Mouse (Mus musculus) left cerebral cortex, postnatal 4 days (tissue): ENCODE measurements around the gene Zfp593. TPM values are rescaled to one million over a fixed set of nuclear protein-coding genes. Genes with fewer than 3 reads are reported as not detected.
A peak's percentile ranks its signal among the peaks of the same experiment; 100 is the strongest.

ENCODE experiments used
- DNase-seq: peaks from one replicate; pipeline ENCODE4 v3.0.0-alpha.2; 2022
- intact Hi-C: fragments of 180-260 bp; cut with DNase I; formaldehyde crosslinking; loops from one replicate; pipeline ENCODE4 v1.15.1; 2025
- total RNA-seq, 2 experiments: library from RNA; stranded (reverse); gene quantifications; 2 replicates each; pipeline ENCODE4 v1.2.3; 2021

The Zfp593 gene
- total RNA-seq, 2 experiments from 2014 or later: 15.4 to 16.5 TPM

GRCm38 (mm10) chr4:134257198-134258009 is 12.0 kb upstream of the Zfp593 start:
- DNase-seq: no peak
- intact Hi-C loops: no loop called here

GRCm38 (mm10) chr4:134256407-134257197 is 11.2 kb upstream of the Zfp593 start:
- no peak for DNase-seq
- intact Hi-C loops: no loop called here

- intact Hi-C loops: no loop called here
Observed at GRCm38 (mm10) chr4:134255854-134256253, 10.5 kb upstream of the Zfp593 start.

GRCm38 (mm10) chr4:134254835-134255234 is 9.4 kb upstream of the Zfp593 start:
- intact Hi-C loops: no loop called here
- DNase-seq: no peak

More at GRCm38 (mm10) chr4:134255854-134256253, 10.5 kb upstream of the Zfp593 start:
- DNase-seq: no peak

DNA sequence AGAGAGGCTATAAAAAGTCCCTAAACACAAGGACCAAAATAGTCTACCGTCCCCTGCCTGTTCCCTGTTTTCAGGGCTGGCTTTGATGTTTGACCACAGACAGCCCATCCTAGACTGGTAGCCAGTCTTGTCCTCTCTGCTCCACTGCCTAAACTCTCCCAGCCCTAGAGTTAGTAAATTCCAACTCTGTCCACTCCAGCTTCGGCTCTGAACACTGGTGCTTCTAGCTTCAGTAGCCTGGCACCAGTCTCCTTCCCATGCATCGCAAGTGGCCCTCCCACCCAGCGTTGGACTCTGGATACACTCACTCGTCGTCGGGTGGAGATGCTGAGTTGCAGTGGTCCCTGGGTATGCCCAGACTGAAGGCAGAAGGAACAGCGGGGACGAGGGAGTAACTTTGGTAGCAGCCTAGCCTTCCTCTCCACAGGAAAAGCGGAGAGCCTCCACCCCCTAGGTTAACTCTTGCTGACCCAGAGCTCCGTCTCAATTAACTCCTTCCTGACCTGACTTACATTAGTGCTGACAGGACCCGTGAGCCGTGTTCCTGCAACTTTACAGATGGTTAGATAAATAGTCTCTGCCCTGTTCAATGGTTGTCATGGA is 8.4 kb upstream of the Zfp593 start, which contains the start of gene Grrp1:
Gene Grrp1, minus strand, starts transcription at position 385 of the 603 bp plus-strand sequence.
- intact Hi-C loops: no loop called here
- DNase-seq: no peak

- no peak for DNase-seq
- intact Hi-C loops: no loop called here
Observed at GRCm38 (mm10) chr4:134252911-134253721, 7.7 kb upstream of the Zfp593 start.

DNA sequence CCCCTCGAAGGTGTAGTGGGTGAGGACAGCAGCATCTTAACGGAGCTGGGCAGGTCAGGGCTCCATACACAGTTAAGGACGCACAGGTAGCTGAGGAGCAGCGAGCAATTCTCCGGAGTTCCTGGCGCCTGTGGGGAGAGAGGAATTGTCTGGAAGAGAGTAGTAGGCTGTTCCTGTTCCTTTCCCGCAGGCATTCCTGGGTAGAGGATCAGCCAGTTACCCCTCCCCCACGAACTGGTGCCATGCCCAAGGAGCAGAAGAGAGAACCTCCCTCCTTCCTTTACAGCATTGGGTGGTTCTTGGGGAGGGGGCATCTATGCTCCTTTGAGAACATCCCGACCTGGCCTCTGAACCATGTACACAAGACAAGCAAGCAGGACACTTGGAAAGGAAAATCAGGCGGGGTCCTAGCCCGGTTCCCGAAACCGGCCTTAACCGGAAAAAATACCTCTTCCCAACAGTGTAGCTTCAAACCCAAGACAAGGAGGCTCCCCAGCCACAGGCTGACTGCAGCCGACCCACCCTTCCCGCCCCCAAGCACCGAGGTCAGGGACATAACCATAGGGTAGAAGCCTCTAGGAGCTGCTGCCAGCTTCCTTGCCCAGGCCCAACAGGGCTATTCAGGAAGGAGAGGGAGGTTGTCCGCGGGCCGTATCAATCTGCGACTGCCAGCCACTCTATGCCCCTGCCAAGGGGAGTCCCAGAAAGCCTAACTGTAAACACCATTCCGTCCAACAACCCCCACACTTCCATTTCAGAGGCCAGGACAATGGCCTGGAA is 6.9 kb upstream of the Zfp593 start:
- intact Hi-C loops: no loop called here
- no peak for DNase-seq

DNA sequence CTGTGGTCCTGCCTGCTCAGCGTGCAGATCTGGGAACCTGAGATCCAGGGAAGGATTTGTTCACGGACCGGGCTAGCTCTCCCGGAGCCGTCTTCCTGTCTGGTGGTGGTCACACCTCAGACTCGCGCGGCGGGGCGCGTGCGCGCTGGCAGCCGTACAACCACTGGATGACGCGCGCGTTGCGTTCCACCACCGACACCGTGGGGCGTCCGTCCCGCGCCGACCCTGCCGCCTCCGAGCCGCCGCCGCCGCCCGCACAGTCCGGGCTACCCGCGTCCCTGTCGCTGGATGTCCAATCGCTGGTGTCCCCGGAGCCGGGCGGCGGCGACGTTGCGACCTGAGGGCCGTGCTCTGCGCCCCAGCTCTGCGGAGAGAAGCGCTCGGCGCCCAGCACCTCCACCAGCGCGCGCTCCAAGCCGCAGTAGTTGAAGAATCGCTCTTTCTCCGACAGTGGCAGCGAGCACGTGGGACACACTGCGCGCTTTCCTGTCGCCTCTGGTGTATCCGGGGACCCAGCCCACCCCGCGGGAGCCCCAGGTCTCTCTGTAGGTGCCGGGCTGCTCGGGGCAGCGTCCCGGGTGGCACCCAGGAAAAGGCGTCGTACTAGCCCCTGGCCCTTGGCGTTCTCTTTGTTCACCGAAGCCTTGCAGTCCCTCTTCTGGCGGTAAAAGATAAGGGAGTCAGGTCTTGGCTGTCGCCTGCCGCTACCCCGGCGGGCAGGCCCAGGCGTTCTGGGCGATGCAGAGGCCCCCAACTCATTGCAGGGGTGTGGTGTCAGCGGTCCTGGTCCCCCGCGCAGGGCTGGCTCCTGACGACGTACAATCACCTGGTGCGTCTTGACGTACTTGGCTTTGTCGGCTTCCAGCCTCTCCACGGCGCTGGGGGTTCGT is 6.1 kb upstream of the Zfp593 start:
- peak; percentile 44 for DNase-seq
- intact Hi-C loops: no loop called here

GRCm38 (mm10) chr4:134250930-134251240 is 5.5 kb upstream of the Zfp593 start:
- no peak for DNase-seq
- intact Hi-C loops: no loop called here

DNA sequence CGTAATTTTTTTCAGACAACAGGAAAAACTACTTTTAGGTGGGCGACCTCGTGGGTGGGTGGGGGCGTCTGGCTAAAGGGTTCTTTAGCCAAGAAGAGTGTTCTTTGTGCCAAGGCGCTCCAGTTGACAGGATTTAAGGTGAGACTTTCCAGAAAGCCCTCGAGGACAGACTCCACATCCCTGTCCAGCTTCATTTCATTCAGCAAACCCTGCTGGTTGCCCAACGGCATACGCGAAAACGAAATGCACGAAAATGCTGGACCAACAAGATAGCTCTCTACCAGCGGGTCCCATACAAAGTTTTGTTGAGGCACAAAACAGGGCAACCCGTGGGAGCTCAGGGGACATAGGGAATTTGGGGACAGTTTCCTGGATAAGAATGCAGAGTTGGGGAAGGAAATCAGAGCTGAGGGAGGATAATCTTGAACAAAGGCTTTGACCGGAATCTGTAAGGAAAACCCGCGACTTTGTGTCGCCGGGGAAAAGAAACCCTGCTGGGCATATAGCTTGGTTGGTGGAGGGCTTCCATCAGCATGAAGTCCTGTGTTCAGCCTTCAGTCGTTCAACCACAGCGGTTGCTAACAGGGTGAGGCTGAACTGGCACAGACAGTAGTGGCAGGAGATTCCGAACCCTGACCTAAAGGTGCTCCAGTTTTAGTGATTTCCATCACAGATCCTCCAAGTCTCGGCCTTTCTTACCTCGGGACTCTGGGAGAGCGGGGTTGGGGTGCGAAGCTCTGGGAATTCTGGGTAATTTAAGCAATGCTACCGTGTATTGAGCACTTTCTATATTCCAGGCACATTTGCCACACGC is 4.9 kb upstream of the Zfp593 start:
- no peak for DNase-seq

DNA sequence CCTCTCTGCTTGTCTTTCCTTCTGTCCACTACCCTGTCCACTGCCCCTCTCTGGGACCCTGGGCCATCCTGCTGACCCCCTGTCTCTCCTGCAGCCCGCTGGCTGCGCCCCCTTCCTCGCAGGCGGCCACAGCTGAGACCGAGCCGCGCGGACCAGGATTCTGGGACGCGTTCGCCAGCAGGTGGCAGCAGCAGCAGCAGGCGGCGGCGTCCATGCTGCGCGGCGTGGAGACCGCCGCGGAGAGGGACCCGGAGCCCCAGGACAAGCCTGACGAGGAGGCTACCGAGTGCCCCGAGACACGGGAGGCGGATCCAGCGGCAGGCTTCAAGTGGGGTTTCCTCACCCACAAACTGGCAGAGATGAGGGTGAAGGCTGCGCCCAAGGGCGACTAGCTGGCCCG is 4.3 kb upstream of the Zfp593 start:
- DNase-seq: peak; percentile 64
- intact Hi-C loops: no loop called here

More for the DNA sequence above, 4.9 kb upstream of the Zfp593 start:
- intact Hi-C loops: no loop called here

- intact Hi-C loops: no loop called here
- peak; percentile 47 for DNase-seq
Observed at GRCm38 (mm10) chr4:134246719-134247258, 1.4 kb upstream of the Zfp593 start, which contains the start of gene Gm30191. TSS of gene Gm30191 (plus strand) at chr4:134246935.

- intact Hi-C loops: no loop called here
- DNase-seq: peak; percentile 68
Observed at GRCm38 (mm10) chr4:134246256-134246655, 864 bp upstream of the Zfp593 start.

GRCm38 (mm10) chr4:134243516-134244250 is 1.7 kb downstream of the Zfp593 start, which contains the start of gene E130218I03Rik:
TSS of gene E130218I03Rik (plus strand) at chr4:134243662.
- intact Hi-C loops: no loop called here
- peak; percentile 78 for DNase-seq

- intact Hi-C loops: no loop called here
- DNase-seq: no peak
Observed at GRCm38 (mm10) chr4:134238686-134239085, 6.7 kb downstream of the Zfp593 start.

DNA sequence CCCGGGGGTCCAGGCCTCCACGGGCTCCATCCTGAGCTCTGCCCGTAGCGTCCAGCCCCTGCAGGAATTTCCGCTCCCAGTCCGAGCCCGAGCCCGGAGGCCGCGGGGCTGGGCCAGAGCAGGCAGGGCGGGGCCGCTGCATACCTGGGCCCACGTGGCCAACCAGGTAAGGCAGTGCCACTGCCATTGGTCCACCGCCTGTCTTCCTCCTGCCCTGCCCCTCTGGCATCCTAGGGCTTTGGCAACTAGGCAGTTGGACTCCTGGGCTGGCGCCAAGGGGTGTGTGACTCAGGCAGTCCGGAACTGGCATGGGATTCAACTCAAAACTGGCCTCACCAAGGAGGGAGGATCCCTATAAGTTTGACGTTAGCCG is 7.1 kb downstream of the Zfp593 start, which contains the start of gene Cnksr1:
Gene Cnksr1, minus strand, starts transcription at position 121 of the 373 bp plus-strand sequence.
- intact Hi-C loops: no loop called here
- peak; percentile 82 for DNase-seq
